Mouse (Mus musculus): Measurements from ENCODE around the gene Zbtb6. TPM values are rescaled to one million over a fixed set of nuclear protein-coding genes. Genes with fewer than 3 reads are reported as not detected.

Gene Zbtb6
- 4.9 and 6.1 TPM in 2 replicates for polyA plus RNA-seq (2015; fragmentation: Nextera tagmentation; extraction: Ambion mirVana)

- Histone ChIP-seq H3K9me3 (no peaks in the 10 kb centered on the region), H3K4me1 (replicated peaks) (no peaks in the 10 kb centered on the region), H3K4me3 (replicated peaks) (peak within 1 kb of the TSS; percentile 85), H3K36me3 (no peaks in the 10 kb centered on the region), H3K9ac (peak within 1 kb of the TSS; percentile 75), H3K4me2 (replicated peaks) (peak within 1 kb of the TSS; percentile 65), H3K27ac (peak within 1 kb of the TSS; percentile 83), H3K27me3 (replicated peaks) (no peaks in the 10 kb centered on the region)
- ATAC-seq, result peak; percentile 100
- WGBS, result under 1% methylated on average over 51 of the region's 51 CpGs
These were observed at the start of gene Zbtb6, which contains the start of the genes Zbtb26 and Rabgap1 for GRCm38 (mm10) chr2:37442611-37443591. Gene Zbtb6, minus strand, starts transcription at chr2:37443171. Gene Zbtb26, minus strand, starts transcription at chr2:37443135. Gene Rabgap1, plus strand, starts transcription at chr2:37443279.

- Histone ChIP-seq H3K9me3 (no peaks in the 10 kb centered on the region), H3K27ac (no peak overlapping the region), H3K9ac (no peak overlapping the region), H3K4me1 (replicated peaks) (no peaks in the 10 kb centered on the region), H3K4me3 (replicated peaks) (no peak overlapping the region), H3K36me3 (peaks cover 14% of the 10 kb centered on the region; the same call in 1 of the 2 replicates), H3K4me2 (replicated peaks) (no peak overlapping the region), H3K27me3 (replicated peaks) (no peaks in the 10 kb centered on the region)
- 85% methylated on average over 2 of the region's 2 CpGs for WGBS
- ATAC-seq, result no peak
These were observed 46.0 kb upstream of the Zbtb6 start for GRCm38 (mm10) chr2:37488956-37489355.

DNA sequence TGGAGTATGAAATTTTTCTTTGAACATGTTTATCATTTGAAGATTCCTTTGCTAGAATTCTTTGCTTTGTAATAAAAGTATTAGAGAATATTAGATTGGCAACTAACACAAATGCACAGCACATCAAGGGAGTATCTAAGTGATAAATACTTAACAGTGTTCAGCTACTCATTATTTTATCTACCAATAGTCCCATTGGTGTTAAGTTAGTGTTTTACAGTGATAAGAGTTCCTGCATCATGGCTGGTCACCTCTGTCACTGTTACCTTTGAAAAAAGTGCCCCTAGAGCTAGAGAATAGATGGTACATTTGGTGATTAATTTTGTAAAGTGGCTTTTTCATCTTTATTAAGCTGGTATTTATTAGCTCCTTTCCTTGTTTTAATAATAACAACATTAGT lies 43.4 kb upstream of the Zbtb6 start:
- Histone ChIP-seq H3K4me1 (replicated peaks) (no peaks in the 10 kb centered on the region), H3K4me3 (replicated peaks) (no peak overlapping the region), H3K9ac (no peak overlapping the region), H3K27ac (no peak overlapping the region), H3K36me3 (peaks cover 11% of the 10 kb centered on the region; the same call in 1 of the 2 replicates), H3K27me3 (replicated peaks) (no peaks in the 10 kb centered on the region), H3K4me2 (replicated peaks) (no peak overlapping the region), H3K9me3 (no peaks in the 10 kb centered on the region)
- no peak for ATAC-seq

- no peaks in the 10 kb centered on the region for H3K4me1 ChIP-seq (replicated peaks)
- H3K36me3 ChIP-seq, result peaks cover 11% of the 10 kb centered on the region; the same call in 1 of the 2 replicates
- H3K27ac ChIP-seq, result no peak overlapping the region
- no peak for ATAC-seq
- H3K4me3 ChIP-seq (replicated peaks), result no peak overlapping the region
- H3K27me3 ChIP-seq (replicated peaks), result no peaks in the 10 kb centered on the region
- 83% methylated on average over 1 of the region's 1 CpGs for WGBS
- no peaks in the 10 kb centered on the region for H3K9me3 ChIP-seq
- H3K9ac ChIP-seq, result no peak overlapping the region
- H3K4me2 ChIP-seq (replicated peaks), result no peak overlapping the region
These were observed 42.4 kb upstream of the Zbtb6 start for GRCm38 (mm10) chr2:37485370-37485769.

GRCm38 (mm10) chr2:37484165-37484564 lies 41.2 kb upstream of the Zbtb6 start:
- no peak for ATAC-seq
- Histone ChIP-seq H3K36me3 (peaks cover 5% of the 10 kb centered on the region; the same call in 1 of the 2 replicates), H3K4me2 (replicated peaks) (no peak overlapping the region), H3K4me1 (replicated peaks) (no peaks in the 10 kb centered on the region), H3K27ac (no peak overlapping the region), H3K9me3 (no peaks in the 10 kb centered on the region), H3K4me3 (replicated peaks) (no peak overlapping the region), H3K27me3 (replicated peaks) (no peaks in the 10 kb centered on the region), H3K9ac (no peak overlapping the region)
- WGBS, result 73% methylated on average over 2 of the region's 2 CpGs

DNA sequence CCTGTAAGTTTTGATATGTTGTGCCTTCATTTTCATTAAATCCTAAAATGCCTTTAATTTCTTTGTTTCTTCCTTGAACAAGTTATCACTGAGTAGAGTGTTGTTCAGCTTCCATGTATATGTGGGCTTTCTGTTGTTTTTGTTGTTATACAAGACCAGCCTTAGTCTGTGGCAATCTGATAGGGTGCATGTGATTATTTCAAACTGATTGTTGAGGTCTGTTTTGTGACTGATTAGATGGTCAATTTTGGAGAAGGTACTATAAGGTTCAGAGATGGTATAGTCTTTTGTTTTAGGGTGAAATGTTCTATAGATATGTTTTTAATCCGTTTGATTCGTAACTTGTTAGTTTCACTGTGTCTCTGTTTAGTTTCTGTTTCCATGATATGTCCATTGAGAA lies 37.1 kb upstream of the Zbtb6 start:
- peaks cover 22% of the 10 kb centered on the region for H3K36me3 ChIP-seq
- no peak for ATAC-seq
- H3K9me3 ChIP-seq, result no peaks in the 10 kb centered on the region
- H3K4me1 ChIP-seq (replicated peaks), result no peaks in the 10 kb centered on the region
- no peaks in the 10 kb centered on the region for H3K27me3 ChIP-seq (replicated peaks)
- whole genome bisulfite sequencing, result 94% methylated on average over 2 of the region's 2 CpGs
- no peak overlapping the region for H3K4me2 ChIP-seq (replicated peaks)
- H3K27ac ChIP-seq, result no peak overlapping the region
- no peak overlapping the region for H3K9ac ChIP-seq
- H3K4me3 ChIP-seq (replicated peaks), result no peak overlapping the region

DNA sequence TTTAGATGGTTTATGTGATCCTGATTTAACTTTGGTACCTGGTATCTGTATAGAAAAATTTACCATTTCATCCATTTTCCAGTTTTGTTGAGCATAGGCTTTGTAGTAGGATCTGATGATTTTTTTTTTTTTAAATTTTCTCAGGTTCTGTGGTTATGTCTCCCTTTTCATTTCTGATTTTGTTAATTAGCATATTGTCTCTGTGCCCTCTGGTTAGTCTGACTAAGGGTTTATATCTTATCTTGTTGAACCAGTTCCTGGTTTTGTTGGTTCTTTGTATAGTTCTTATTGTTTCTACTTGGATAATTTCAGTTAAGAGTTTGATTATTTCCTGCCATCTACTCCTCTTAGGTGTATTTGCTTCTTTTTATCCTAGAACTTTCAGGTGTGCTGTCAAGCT lies 36.6 kb upstream of the Zbtb6 start:
- Histone ChIP-seq H3K4me3 (replicated peaks) (no peak overlapping the region), H3K36me3 (peaks cover 22% of the 10 kb centered on the region), H3K9me3 (no peaks in the 10 kb centered on the region), H3K9ac (no peak overlapping the region), H3K27ac (no peak overlapping the region), H3K4me1 (replicated peaks) (no peaks in the 10 kb centered on the region), H3K4me2 (replicated peaks) (no peak overlapping the region), H3K27me3 (replicated peaks) (no peaks in the 10 kb centered on the region)
- ATAC-seq, result no peak

DNA sequence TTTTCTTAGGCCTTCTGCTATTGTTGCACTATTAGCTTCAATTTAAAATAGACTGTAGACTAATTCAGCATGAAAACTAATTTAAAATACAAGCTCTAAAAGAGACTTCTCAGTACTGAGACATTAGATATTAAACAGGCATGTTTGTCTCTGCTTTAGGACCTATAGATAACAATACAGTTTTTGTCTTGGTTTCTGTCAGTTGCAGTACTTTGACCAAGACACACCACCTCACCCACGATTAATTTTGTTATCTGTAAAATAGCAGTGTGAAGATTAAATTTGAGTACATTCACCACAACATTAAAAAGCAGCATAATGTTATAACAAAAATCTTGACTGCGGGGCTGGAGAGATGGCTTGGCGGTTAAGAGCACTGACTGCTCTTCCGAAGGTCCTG lies 23.3 kb upstream of the Zbtb6 start:
- no peak overlapping the region for H3K4me2 ChIP-seq (replicated peaks)
- no peaks in the 10 kb centered on the region for H3K27me3 ChIP-seq (replicated peaks)
- no peak overlapping the region for H3K27ac ChIP-seq
- 86% methylated on average over 4 of the region's 4 CpGs for WGBS
- ATAC-seq, result no peak
- H3K9ac ChIP-seq, result no peak overlapping the region
- H3K4me1 ChIP-seq (replicated peaks), result no peaks in the 10 kb centered on the region
- H3K9me3 ChIP-seq, result no peaks in the 10 kb centered on the region
- H3K36me3 ChIP-seq, result 0 out of 2 replicates have a peak, but pooled peaks cover 2% of the 10 kb centered on the region
- H3K4me3 ChIP-seq (replicated peaks), result no peak overlapping the region

GRCm38 (mm10) chr2:37460707-37461106 lies 17.7 kb upstream of the Zbtb6 start:
- Histone ChIP-seq H3K27me3 (replicated peaks) (no peaks in the 10 kb centered on the region), H3K9ac (no peak overlapping the region), H3K4me2 (replicated peaks) (no peak overlapping the region), H3K4me3 (replicated peaks) (no peak overlapping the region), H3K4me1 (replicated peaks) (no peaks in the 10 kb centered on the region), H3K9me3 (no peaks in the 10 kb centered on the region), H3K36me3 (no peaks in the 10 kb centered on the region), H3K27ac (no peak overlapping the region)
- no peak for ATAC-seq
- WGBS, result 94% methylated on average over 4 of the region's 4 CpGs

DNA sequence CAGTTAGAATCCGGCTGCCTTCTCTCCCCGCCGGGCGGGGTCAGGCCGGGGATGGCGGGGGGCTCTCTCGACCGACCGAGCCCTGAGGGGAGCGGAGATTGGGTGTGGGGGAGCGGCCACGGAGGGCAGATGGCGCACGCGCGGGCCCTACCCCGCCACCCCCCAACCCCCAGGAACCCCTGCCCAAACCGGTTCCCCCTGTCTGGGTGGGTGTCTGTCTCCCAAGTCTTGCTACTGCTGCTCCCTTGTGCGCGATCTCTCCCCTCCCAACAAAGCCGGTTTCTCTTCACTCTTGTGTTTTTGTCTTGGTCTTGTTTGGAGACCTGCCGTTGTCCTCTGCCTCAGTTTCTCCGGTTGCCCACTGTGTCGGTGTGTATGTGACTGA lies 9.4 kb upstream of the Zbtb6 start:
- peaks cover 5% of the 10 kb centered on the region; the same call in 1 of the 2 replicates for H3K4me1 ChIP-seq (replicated peaks)
- peak; percentile 91 for ATAC-seq
- H3K4me2 ChIP-seq (replicated peaks), result peak overlapping the region; percentile 73
- WGBS, result 0% methylated on average over 21 of the region's 24 CpGs
- H3K4me3 ChIP-seq (replicated peaks), result peak overlapping the region; percentile 93
- H3K27ac ChIP-seq, result peak overlapping the region; percentile 86
- H3K27me3 ChIP-seq (replicated peaks), result no peaks in the 10 kb centered on the region
- no peaks in the 10 kb centered on the region for H3K36me3 ChIP-seq
- H3K9me3 ChIP-seq, result no peaks in the 10 kb centered on the region
- H3K9ac ChIP-seq, result peak overlapping the region; percentile 95

GRCm38 (mm10) chr2:37451667-37452375 lies 8.8 kb upstream of the Zbtb6 start:
- Histone ChIP-seq H3K9me3 (no peaks in the 10 kb centered on the region), H3K4me1 (replicated peaks) (peaks cover 5% of the 10 kb centered on the region; the same call in 1 of the 2 replicates), H3K27ac (peak overlapping the region; percentile 86), H3K4me3 (replicated peaks) (peak overlapping the region; percentile 93), H3K4me2 (replicated peaks) (peak overlapping the region; percentile 73), H3K9ac (peak overlapping the region; percentile 95), H3K27me3 (replicated peaks) (no peaks in the 10 kb centered on the region), H3K36me3 (no peaks in the 10 kb centered on the region)
- peak; percentile 98 for ATAC-seq
- 6% methylated on average over 44 of the region's 44 CpGs for whole genome bisulfite sequencing

DNA sequence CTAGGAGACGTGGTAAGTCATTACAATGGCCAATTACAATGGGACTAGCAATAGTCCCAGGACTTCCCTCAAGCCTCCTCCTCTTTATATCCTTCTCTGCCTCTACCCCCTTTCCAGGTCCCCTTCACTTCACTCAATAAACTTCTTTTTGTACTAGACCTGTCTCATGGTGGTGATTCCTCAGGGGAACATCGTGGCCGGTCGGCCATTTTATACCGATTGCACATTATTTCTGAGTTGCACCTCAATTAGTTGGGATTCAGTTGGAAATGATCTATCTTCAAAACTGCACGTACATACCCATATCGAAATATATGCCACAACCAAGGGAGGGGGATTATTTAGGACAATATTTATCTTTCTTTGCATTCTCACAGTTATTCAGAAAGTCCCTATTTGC lies 11.4 kb downstream of the Zbtb6 start:
- H3K9me3 ChIP-seq, result no peaks in the 10 kb centered on the region
- H3K27me3 ChIP-seq (replicated peaks), result no peaks in the 10 kb centered on the region
- 25% methylated on average over 7 of the region's 7 CpGs for WGBS
- peak overlapping the region; percentile 95 for H3K27ac ChIP-seq
- 0 out of 2 replicates have a peak, but pooled peaks cover 7% of the 10 kb centered on the region for H3K4me1 ChIP-seq (replicated peaks)
- peak overlapping the region; percentile 65 for H3K4me3 ChIP-seq (replicated peaks)
- peak overlapping the region; percentile 72; the same call in 1 of the 2 replicates for H3K9ac ChIP-seq
- H3K36me3 ChIP-seq, result no peaks in the 10 kb centered on the region; the same call in 1 of the 2 replicates
- peak; percentile 17 for ATAC-seq
- H3K4me2 ChIP-seq (replicated peaks), result peak overlapping the region; percentile 75
